Mouse (Mus musculus) stomach, postnatal 0 days (tissue): ENCODE results near the gene Arhgap31.

Experiments
- CTCF ChIP-seq: IDR thresholded peaks from 2 replicates; pipeline ENCODE4 v1.5.1; 2016; ENCODE audit warnings: antibody characterized with exemption, low read depth, mild to moderate bottlenecking, moderate library complexity
- EP300 ChIP-seq: optimal IDR thresholded peaks from 2 replicates; pipeline ENCODE3; 2016; ENCODE audit warnings: antibody characterized with exemption

GRCm38 (mm10) chr16:38598986-38599680 lies 113.9 kb downstream of the Arhgap31 start:
- TF ChIP-seq CTCF (no peak), EP300 (no peak)
